Mouse (Mus musculus) small intestine, adult 2 months (tissue): Measurements from ENCODE around the gene Ncf2.

Experiments used
- CTCF ChIP-seq: fragments of 200-500 bp; IDR thresholded peaks from 2 replicates; pipeline ENCODE4 v1.5.1; 2012; ENCODE audit warnings: low read depth, mild to moderate bottlenecking, control low read depth, inconsistent platforms, low read length, moderate library complexity, mixed read lengths; ENCODE audit not compliant: insufficient replicate concordance, insufficient read length; ENCODE audit errors: extremely low read depth
- POLR2A ChIP-seq: fragments of 200-500 bp; IDR thresholded peaks from 2 replicates; pipeline ENCODE4 v1.6.1; 2012; ENCODE audit warnings: low read depth, mild to moderate bottlenecking, control low read depth, inconsistent platforms, low read length, moderate library complexity

DNA sequence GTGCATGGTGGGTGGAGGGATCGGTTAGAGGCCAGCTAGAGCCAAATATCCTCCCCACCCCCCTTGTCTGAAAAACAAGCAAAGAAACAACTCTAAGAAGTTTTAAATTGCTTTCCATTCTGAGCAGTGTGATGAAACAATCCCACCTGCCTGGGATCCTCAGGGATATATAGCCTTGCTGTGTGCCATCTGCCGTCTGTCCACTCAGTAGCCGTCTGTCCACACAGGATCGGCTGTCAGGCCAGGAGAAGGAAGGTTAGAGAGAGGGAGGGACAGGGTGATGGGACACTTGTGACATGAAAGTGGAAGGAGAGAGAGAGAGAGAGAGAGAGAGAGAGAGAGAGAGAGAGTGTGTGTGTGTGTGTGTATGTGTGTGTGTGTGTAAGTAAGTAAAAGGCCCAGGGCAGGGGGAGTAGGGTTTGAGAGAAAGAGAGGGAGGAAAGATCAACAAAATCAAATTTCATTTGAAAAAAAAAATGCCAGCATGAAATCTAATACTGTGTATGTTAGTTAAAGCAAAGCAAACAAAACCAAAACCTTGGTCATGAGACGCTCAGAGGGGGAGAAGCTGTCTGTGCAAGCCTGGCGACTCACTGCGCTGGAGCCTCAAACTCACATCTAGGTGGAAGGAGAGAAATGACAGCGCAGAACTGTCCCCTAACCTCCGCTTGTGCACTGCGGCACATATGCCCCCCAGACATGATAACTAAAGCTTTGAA is 28.8 kb downstream of the Ncf2 start:
- TF ChIP-seq POLR2A (no peak), CTCF (no peak)
